Mouse (Mus musculus): Measurements from ENCODE around the gene Bri3. TPM values are rescaled to one million over a fixed set of nuclear protein-coding genes. Genes with fewer than 3 reads are reported as not detected.

Bri3 gene
- polyA plus RNA-seq, 1 experiment = 57.2 TPM

- no peak overlapping the region for H3K4me3 ChIP-seq (replicated peaks; ENCODE audit: control insufficient read depth, low read depth, low read length)
- 83% methylated on average over 6 of the region's 6 CpGs for WGBS
- TF ChIP-seq CTCF (IDR thresholded peaks at IDR 0.05; ENCODE audit: control insufficient read depth, insufficient read depth, low read length) (no peak), POLR2A (IDR thresholded peaks at IDR 0.05; ENCODE audit: borderline replicate concordance, control insufficient read depth, low read depth, low read length) (no peak)
- peaks cover 2% of the 10 kb centered on the region for H3K4me1 ChIP-seq (ENCODE audit: control insufficient read depth, insufficient read depth, low read length)
- H3K27ac ChIP-seq (ENCODE audit: control insufficient read depth, insufficient read depth, low read depth, low read length, poor library complexity) = no peak overlapping the region
These were observed 15.0 kb downstream of the Bri3 start for GRCm38 (mm10) chr5:144259228-144259627.

- TF ChIP-seq CTCF (IDR thresholded peaks at IDR 0.05; ENCODE audit: control insufficient read depth, insufficient read depth, low read length) = no peak
- WGBS = 85% methylated on average over 8 of the region's 8 CpGs
- H3K27ac ChIP-seq (ENCODE audit: control insufficient read depth, insufficient read depth, low read depth, low read length, poor library complexity) = no peak overlapping the region
- H3K4me1 ChIP-seq (ENCODE audit: control insufficient read depth, insufficient read depth, low read length) = peaks cover 2% of the 10 kb centered on the region; the same call in 1 of the 2 replicates
- H3K4me3 ChIP-seq (replicated peaks; ENCODE audit: control insufficient read depth, low read depth, low read length) = no peak overlapping the region
These were observed 16.2 kb downstream of the Bri3 start for GRCm38 (mm10) chr5:144260464-144260863.

- Histone ChIP-seq H3K4me1 (ENCODE audit: control insufficient read depth, insufficient read depth, low read length) (peaks cover 2% of the 10 kb centered on the region; the same call in 1 of the 2 replicates), H3K27ac (ENCODE audit: control insufficient read depth, insufficient read depth, low read depth, low read length, poor library complexity) (no peak overlapping the region), H3K4me3 (replicated peaks; ENCODE audit: control insufficient read depth, low read depth, low read length) (no peak overlapping the region)
- TF ChIP-seq POLR2A (IDR thresholded peaks at IDR 0.05; ENCODE audit: borderline replicate concordance, control insufficient read depth, low read depth, low read length) (no peak), CTCF (IDR thresholded peaks at IDR 0.05; ENCODE audit: control insufficient read depth, insufficient read depth, low read length) (no peak)
- 85% methylated on average over 9 of the region's 9 CpGs for WGBS
These were observed 17.1 kb downstream of the Bri3 start for GRCm38 (mm10) chr5:144261309-144261708.

- TF ChIP-seq CTCF (IDR thresholded peaks at IDR 0.05; ENCODE audit: control insufficient read depth, insufficient read depth, low read length) = no peak
- no peak for TF ChIP-seq POLR2A (IDR thresholded peaks at IDR 0.05; ENCODE audit: borderline replicate concordance, control insufficient read depth, low read depth, low read length)
- WGBS = 87% methylated on average over 5 of the region's 5 CpGs
- no peak overlapping the region for H3K4me3 ChIP-seq (replicated peaks; ENCODE audit: control insufficient read depth, low read depth, low read length)
These were observed 17.6 kb downstream of the Bri3 start for GRCm38 (mm10) chr5:144261829-144262228.

GRCm38 (mm10) chr5:144263082-144263481 lies 18.8 kb downstream of the Bri3 start:
- Histone ChIP-seq H3K4me3 (replicated peaks; ENCODE audit: control insufficient read depth, low read depth, low read length) (no peak overlapping the region), H3K4me1 (ENCODE audit: control insufficient read depth, insufficient read depth, low read length) (no peaks in the 10 kb centered on the region), H3K27ac (ENCODE audit: control insufficient read depth, insufficient read depth, low read depth, low read length, poor library complexity) (no peak overlapping the region)
- TF ChIP-seq CTCF (IDR thresholded peaks at IDR 0.05; ENCODE audit: control insufficient read depth, insufficient read depth, low read length) = no peak
- TF ChIP-seq POLR2A (IDR thresholded peaks at IDR 0.05; ENCODE audit: borderline replicate concordance, control insufficient read depth, low read depth, low read length) = no peak
- WGBS = 85% methylated on average over 9 of the region's 9 CpGs

More at GRCm38 (mm10) chr5:144261829-144262228, 17.6 kb downstream of the Bri3 start:
- H3K27ac ChIP-seq (ENCODE audit: control insufficient read depth, insufficient read depth, low read depth, low read length, poor library complexity) = no peak overlapping the region
- 0 out of 2 replicates have a peak, but pooled peaks cover 2% of the 10 kb centered on the region for H3K4me1 ChIP-seq (ENCODE audit: control insufficient read depth, insufficient read depth, low read length)

- Histone ChIP-seq H3K27ac (ENCODE audit: control insufficient read depth, insufficient read depth, low read depth, low read length, poor library complexity) (no peak overlapping the region), H3K4me3 (replicated peaks; ENCODE audit: control insufficient read depth, low read depth, low read length) (no peak overlapping the region), H3K4me1 (ENCODE audit: control insufficient read depth, insufficient read depth, low read length) (no peaks in the 10 kb centered on the region)
- 86% methylated on average over 13 of the region's 13 CpGs for WGBS
- TF ChIP-seq POLR2A (IDR thresholded peaks at IDR 0.05; ENCODE audit: borderline replicate concordance, control insufficient read depth, low read depth, low read length) = no peak
- TF ChIP-seq CTCF (IDR thresholded peaks at IDR 0.05; ENCODE audit: control insufficient read depth, insufficient read depth, low read length) = no peak
These were observed 19.3 kb downstream of the Bri3 start for GRCm38 (mm10) chr5:144263496-144263895.

- no peaks in the 10 kb centered on the region; the same call in 1 of the 2 replicates for H3K4me1 ChIP-seq (ENCODE audit: control insufficient read depth, insufficient read depth, low read length)
- no peak overlapping the region for H3K27ac ChIP-seq (ENCODE audit: control insufficient read depth, insufficient read depth, low read depth, low read length, poor library complexity)
- H3K4me3 ChIP-seq (replicated peaks; ENCODE audit: control insufficient read depth, low read depth, low read length) = no peak overlapping the region
- WGBS = 80% methylated on average over 8 of the region's 8 CpGs
- TF ChIP-seq CTCF (IDR thresholded peaks at IDR 0.05; ENCODE audit: control insufficient read depth, insufficient read depth, low read length) = no peak
These were observed 23.5 kb downstream of the Bri3 start for GRCm38 (mm10) chr5:144267535-144268241.

GRCm38 (mm10) chr5:144269926-144270325 lies 25.7 kb downstream of the Bri3 start:
- 82% methylated on average over 7 of the region's 7 CpGs for whole genome bisulfite sequencing
- no peak for TF ChIP-seq POLR2A (IDR thresholded peaks at IDR 0.05; ENCODE audit: borderline replicate concordance, control insufficient read depth, low read depth, low read length)
- TF ChIP-seq CTCF (IDR thresholded peaks at IDR 0.05; ENCODE audit: control insufficient read depth, insufficient read depth, low read length) = no peak

GRCm38 (mm10) chr5:144270420-144270819 lies 26.2 kb downstream of the Bri3 start:
- Histone ChIP-seq H3K27ac (ENCODE audit: control insufficient read depth, insufficient read depth, low read depth, low read length, poor library complexity) (no peak overlapping the region), H3K4me1 (ENCODE audit: control insufficient read depth, insufficient read depth, low read length) (no peaks in the 10 kb centered on the region; the same call in 1 of the 2 replicates), H3K4me3 (replicated peaks; ENCODE audit: control insufficient read depth, low read depth, low read length) (no peak overlapping the region)
- TF ChIP-seq CTCF (IDR thresholded peaks at IDR 0.05; ENCODE audit: control insufficient read depth, insufficient read depth, low read length) = no peak
- TF ChIP-seq POLR2A (IDR thresholded peaks at IDR 0.05; ENCODE audit: borderline replicate concordance, control insufficient read depth, low read depth, low read length) = no peak
- 84% methylated on average over 8 of the region's 8 CpGs for WGBS

More at GRCm38 (mm10) chr5:144269926-144270325, 25.7 kb downstream of the Bri3 start:
- Histone ChIP-seq H3K4me3 (replicated peaks; ENCODE audit: control insufficient read depth, low read depth, low read length) (no peak overlapping the region), H3K27ac (ENCODE audit: control insufficient read depth, insufficient read depth, low read depth, low read length, poor library complexity) (no peak overlapping the region), H3K4me1 (ENCODE audit: control insufficient read depth, insufficient read depth, low read length) (no peaks in the 10 kb centered on the region; the same call in 1 of the 2 replicates)
